In the genomic region with DNA sequence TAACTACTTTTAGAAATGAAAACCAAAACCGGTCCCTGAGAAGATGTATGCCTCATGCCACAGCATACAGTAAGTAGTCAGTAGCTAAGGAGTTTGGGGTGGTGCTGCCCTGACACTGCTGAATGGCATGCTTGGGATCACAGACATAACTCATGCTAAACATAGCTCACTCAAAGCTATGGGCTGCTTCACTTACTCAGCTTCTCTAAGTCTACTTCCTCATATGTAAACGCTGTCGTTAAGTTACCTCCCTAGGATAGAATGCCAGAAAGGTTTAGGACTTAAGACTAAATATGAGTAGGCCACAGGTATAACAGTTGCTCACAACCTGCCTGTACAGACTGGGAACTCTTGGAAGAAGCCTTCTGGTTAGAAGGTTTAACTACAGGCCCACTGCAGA, we compare ENCODE assay signal across 25 mouse cellular contexts. TPM values are rescaled to one million over a fixed set of nuclear protein-coding genes. Genes with fewer than 3 reads are reported as not detected.
A peak's percentile ranks its signal among the peaks of the same experiment; 100 is the strongest.
DNase-seq lines count a peak whose midpoint lies in the region; ATAC-seq and TF ChIP-seq lines count a peak whose summit lies in the region.
"Had no signal": no experiment of that assay in that cellular context is flagged by ENCODE, and none has a peak within 500 bp of the region (broad histone marks: within the 10 kb centered on the region; RNA-seq: fewer than 3 reads in every experiment).

No protein-coding gene starts in this region.

- no peaks in the 10 kb centered on the region for H3K9me3 ChIP-seq in heart, embryonic 16.5 days (replicated peaks; ENCODE audit: control insufficient read depth, low read length)
- H3K9me3 ChIP-seq: embryonic facial prominence, embryonic 13.5 days; forebrain, embryonic 10.5 days; G1E; hindbrain, embryonic 12.5 days had no signal

- peak; percentile 52 for DNase-seq in heart, adult 11 months
- no peak for DNase-seq in heart, adult 2 months
- DNase-seq in heart, adult 18-20 months: no peak
- no peak for DNase-seq in adrenal gland, postnatal 14 days
- DNase-seq in spleen, postnatal 36 days (ENCODE audit: low spot score in 2 of 2): no peak
- DNase-seq: adrenal gland, postnatal 10 days; cerebellum, adult 11-12 months; cerebellum, adult 9-10 months; cerebellum, postnatal 36 days; gastrocnemius, adult 2 months; gastrocnemius, postnatal 25 days; heart, postnatal 4 days; kidney, adult 8-10 months had no signal

- H3K4me1 ChIP-seq in heart, adult 2 months (ENCODE audit: control insufficient read depth, insufficient read depth, low read length): no peaks in the 10 kb centered on the region
- peaks cover 2% of the 10 kb centered on the region; the same call in 1 of the 2 replicates for H3K4me1 ChIP-seq in heart, embryonic 16.5 days (ENCODE audit: control insufficient read depth, insufficient read depth, low read length)
- no peaks in the 10 kb centered on the region for H3K4me1 ChIP-seq in embryonic fibroblast, embryonic 13.5 days (ENCODE audit: control insufficient read depth, insufficient read depth, low read length)
- H3K4me1 ChIP-seq: forebrain, embryonic 10.5 days; hindbrain, embryonic 12.5 days had no signal

- H3K27me3 ChIP-seq in heart, adult 2 months (ENCODE audit: control insufficient read depth, insufficient read depth, low read length): no peaks in the 10 kb centered on the region
- no peaks in the 10 kb centered on the region for H3K27me3 ChIP-seq in heart, embryonic 16.5 days (ENCODE audit: control insufficient read depth, insufficient read depth, low read length)
- H3K27me3 ChIP-seq: embryonic facial prominence, embryonic 13.5 days; hindbrain, embryonic 12.5 days had no signal

- no peak overlapping the region for H3K4me3 ChIP-seq in heart, adult 2 months
- H3K4me3 ChIP-seq in heart, embryonic 16.5 days (ENCODE audit: low read length): no peak overlapping the region
- H3K4me3 ChIP-seq in embryonic fibroblast, embryonic 13.5 days (ENCODE audit: insufficient read depth, low read length): no peak overlapping the region
- H3K4me3 ChIP-seq: embryonic facial prominence, embryonic 13.5 days; forebrain, embryonic 10.5 days; gastrocnemius, adult 2 months; hindbrain, embryonic 12.5 days had no signal

- no peak; the same call in 1 of the 2 replicates for ATAC-seq in heart, embryonic 16.5 days (replicated peaks; ENCODE audit: extremely low read depth, insufficient read depth, low FRiP score)
- ATAC-seq: forebrain, embryonic 14.5 days; hindbrain, embryonic 16.5 days; inflammation-experienced regulatory T-cells, adult 6 months; intestine, postnatal 0 days had no signal

- H3K4me2 ChIP-seq in heart, embryonic 16.5 days (ENCODE audit: low read depth, low read length): no peak overlapping the region
- H3K4me2 ChIP-seq: embryonic facial prominence, embryonic 13.5 days; hindbrain, embryonic 12.5 days had no signal

- no peak overlapping the region for H3K9ac ChIP-seq in heart, adult 2 months (ENCODE audit: low read depth, low read length)
- no peak overlapping the region for H3K9ac ChIP-seq in heart, embryonic 16.5 days (ENCODE audit: low read length)
- H3K9ac ChIP-seq: embryonic facial prominence, embryonic 13.5 days; hindbrain, embryonic 12.5 days had no signal

- no peak for TF ChIP-seq CTCF in heart, adult 2 months (IDR thresholded peaks at IDR 0.05)
- no peak for TF ChIP-seq CTCF in embryonic fibroblast, embryonic 13.5 days (IDR thresholded peaks at IDR 0.05; ENCODE audit: borderline replicate concordance, insufficient read depth, low read length)

- no peak for TF ChIP-seq EP300 in heart, adult 2 months (IDR thresholded peaks at IDR 0.05; ENCODE audit: insufficient read depth, low read depth, low read length)

- 69% methylated on average over 3 of the region's 3 CpGs for WGBS in heart, adult 2 months
- WGBS in heart, embryonic 16.5 days: 55% methylated on average over 3 of the region's 3 CpGs

- H3K36me3 ChIP-seq in heart, adult 2 months (ENCODE audit: control insufficient read depth, insufficient read depth, low read length): peaks cover 9% of the 10 kb centered on the region
- peaks cover 27% of the 10 kb centered on the region for H3K36me3 ChIP-seq in heart, embryonic 16.5 days (ENCODE audit: control insufficient read depth, insufficient read depth)

- TF ChIP-seq POLR2A in heart, adult 2 months (IDR thresholded peaks at IDR 0.05; ENCODE audit: insufficient read depth, low read depth, low read length): no peak
- TF ChIP-seq POLR2A in embryonic fibroblast, embryonic 13.5 days (IDR thresholded peaks at IDR 0.05; ENCODE audit: low read depth, low read length): no peak

- no peaks in the 10 kb centered on the region for H3K79me2 ChIP-seq in heart, adult 2 months (replicated peaks; ENCODE audit: control insufficient read depth, insufficient read depth, low read length)

- no peak overlapping the region for H3K27ac ChIP-seq in heart, adult 2 months
- 0 out of 2 replicates have a peak overlapping the region, but pooled peaks have one; percentile 13 for H3K27ac ChIP-seq in heart, embryonic 16.5 days (ENCODE audit: low read length)
- H3K27ac ChIP-seq in embryonic fibroblast, embryonic 13.5 days (ENCODE audit: insufficient read depth, low read length): peak overlapping the region; percentile 12; the same call in 1 of the 2 replicates
- H3K27ac ChIP-seq: embryonic facial prominence, embryonic 13.5 days; forebrain, embryonic 10.5 days; gastrocnemius, adult 2 months; hindbrain, embryonic 12.5 days had no signal

- intact Hi-C loops in heart, adult 2 months (cut with DNase I): no loop called here

RNA-seq across cellular contexts. Expression of a gene that starts 20.3 kb away (rescaled TPM):
- 10 to 100 TPM; 14.6 to 16.1 TPM for total RNA-seq in heart, adult 2 months (2021)
- 6.8 and 12.0 TPM in 2 replicates for polyA plus RNA-seq in heart, adult 2 months (2012; rRNA removed)
- 31.8 and 32.4 TPM in 2 replicates for polyA plus RNA-seq in heart, embryonic 16.5 days (2015; fragmentation: Nextera tagmentation; extraction: Ambion mirVana)
- total RNA-seq in heart, adult 18-20 months (2021): 10 to 100 TPM; 14.5 to 14.6 TPM
- polyA plus RNA-seq in embryonic fibroblast, embryonic 13.5 days (2011; ENCODE audit: insufficient read length, low read depth, missing spikeins): 33.3 and 37.1 TPM in 2 replicates
- 43.0 and 43.3 TPM in 2 replicates for total RNA-seq in adrenal gland, postnatal 14 days (2021)

RNA-seq across cellular contexts. Expression of a gene that starts 44.5 kb away (rescaled TPM):
- total RNA-seq in heart, adult 2 months (2021): not detected
- not detected in 2 replicates for polyA plus RNA-seq in heart, adult 2 months (2012; rRNA removed)
- not detected in 2 replicates for polyA plus RNA-seq in heart, embryonic 16.5 days (2015; fragmentation: Nextera tagmentation; extraction: Ambion mirVana)
- not detected for total RNA-seq in heart, adult 18-20 months (2021)
- polyA plus RNA-seq in embryonic fibroblast, embryonic 13.5 days (2011; ENCODE audit: insufficient read length, low read depth, missing spikeins): not detected in 2 replicates
- total RNA-seq in adrenal gland, postnatal 14 days (2021): 1.1 and 1.4 TPM in 2 replicates
- total RNA-seq: G1E; gastrocnemius, adult 2 months; gastrocnemius, postnatal 25 days had no signal
- polyA plus RNA-seq: C2C12; G1E; heart, embryonic 14.5 days; inflammation-experienced regulatory T-cells, adult 6 months had no signal
